Mouse (Mus musculus): ENCODE measurements around the gene Hand2. TPM values are rescaled to one million over a fixed set of nuclear protein-coding genes. Genes with fewer than 3 reads are reported as not detected.

The Hand2 gene
- polyA plus RNA-seq, 1 experiment, result not detected

DNA sequence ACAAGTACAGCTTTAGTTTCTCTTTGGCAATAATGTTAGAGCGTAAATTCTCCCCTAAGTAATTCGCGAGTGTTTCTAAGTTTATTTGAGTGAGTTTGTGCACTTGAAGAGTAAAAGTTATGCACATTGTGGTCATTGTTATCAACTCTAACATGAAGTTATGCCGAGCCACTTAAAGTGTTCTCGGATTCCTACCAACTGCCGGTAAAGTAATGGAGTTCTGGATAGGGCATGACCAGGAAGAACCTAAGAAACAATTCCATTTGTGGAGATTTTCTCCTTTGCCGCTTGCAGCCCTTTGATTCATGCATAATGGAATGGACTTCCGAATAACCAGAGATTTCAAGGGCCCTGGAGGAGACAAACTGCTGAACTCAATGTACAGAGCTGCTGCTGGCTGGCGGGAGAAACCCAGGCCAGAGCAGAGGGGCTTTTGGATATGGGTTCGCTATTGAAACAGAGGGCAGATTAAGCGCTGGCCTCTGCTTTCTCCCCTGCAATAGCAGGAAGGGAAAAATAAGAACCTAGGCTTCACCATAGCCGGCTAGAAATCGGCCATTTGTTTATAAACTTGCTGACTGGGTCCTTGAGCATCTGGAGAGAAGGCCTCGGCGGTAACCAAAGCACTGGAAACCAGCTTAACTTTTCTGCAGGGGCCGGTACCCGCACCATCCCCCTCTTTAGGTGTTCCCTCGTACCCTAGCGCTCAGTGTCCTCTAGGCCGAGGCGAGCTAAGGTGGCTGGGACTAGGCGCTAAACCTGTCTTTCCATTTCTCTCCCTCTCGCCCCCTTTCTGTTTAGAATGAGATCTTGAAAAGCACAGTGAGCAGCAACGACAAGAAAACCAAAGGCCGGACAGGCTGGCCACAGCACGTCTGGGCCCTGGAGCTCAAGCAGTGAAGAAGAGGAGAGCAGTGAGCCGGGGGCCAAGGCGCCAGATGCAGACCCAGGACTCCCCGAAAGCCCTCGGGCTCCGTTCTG is 2.5 kb downstream of the Hand2 start:
- TF ChIP-seq POLR2A (IDR thresholded peaks at IDR 0.05; ENCODE audit: insufficient read depth, low read depth, low read length) (no peak), CTCF (IDR thresholded peaks at IDR 0.05; ENCODE audit: insufficient read depth, low read depth, low read length) (no peak)
- Histone ChIP-seq H3K27ac (ENCODE audit: insufficient read depth, low read depth, low read length) (no peak overlapping the region), H3K4me3 (ENCODE audit: insufficient read depth, low read depth, low read length) (no peak overlapping the region), H3K4me1 (ENCODE audit: control insufficient read depth, insufficient read depth, low read length) (peaks cover 9% of the 10 kb centered on the region)
- WGBS, result 5% methylated on average over 31 of the region's 31 CpGs

DNA sequence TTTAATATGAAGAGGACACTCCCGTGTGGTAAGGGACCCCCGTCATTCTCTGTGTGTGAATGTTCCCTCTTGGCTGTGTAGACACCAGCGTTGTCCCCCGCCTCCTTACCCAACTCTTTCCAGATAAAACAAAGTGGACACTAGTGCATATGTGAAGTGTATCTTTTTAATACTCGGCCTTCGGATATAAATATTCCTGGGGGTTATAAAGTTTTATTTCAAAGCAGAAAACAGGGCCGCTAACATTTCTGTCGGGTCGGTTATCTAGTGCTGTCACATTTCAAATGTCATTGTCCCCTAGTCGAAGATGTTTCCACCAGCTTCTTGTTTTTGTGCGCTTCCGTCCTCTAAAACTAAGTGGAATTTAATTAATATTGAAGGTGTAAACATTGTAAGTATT is 3.3 kb downstream of the Hand2 start:
- WGBS, result 5% methylated on average over 12 of the region's 12 CpGs
- Histone ChIP-seq H3K4me1 (ENCODE audit: control insufficient read depth, insufficient read depth, low read length) (peaks cover 12% of the 10 kb centered on the region), H3K4me3 (ENCODE audit: insufficient read depth, low read depth, low read length) (no peak overlapping the region), H3K27ac (ENCODE audit: insufficient read depth, low read depth, low read length) (no peak overlapping the region)
- TF ChIP-seq CTCF (IDR thresholded peaks at IDR 0.05; ENCODE audit: insufficient read depth, low read depth, low read length) (no peak), POLR2A (IDR thresholded peaks at IDR 0.05; ENCODE audit: insufficient read depth, low read depth, low read length) (no peak)

DNA sequence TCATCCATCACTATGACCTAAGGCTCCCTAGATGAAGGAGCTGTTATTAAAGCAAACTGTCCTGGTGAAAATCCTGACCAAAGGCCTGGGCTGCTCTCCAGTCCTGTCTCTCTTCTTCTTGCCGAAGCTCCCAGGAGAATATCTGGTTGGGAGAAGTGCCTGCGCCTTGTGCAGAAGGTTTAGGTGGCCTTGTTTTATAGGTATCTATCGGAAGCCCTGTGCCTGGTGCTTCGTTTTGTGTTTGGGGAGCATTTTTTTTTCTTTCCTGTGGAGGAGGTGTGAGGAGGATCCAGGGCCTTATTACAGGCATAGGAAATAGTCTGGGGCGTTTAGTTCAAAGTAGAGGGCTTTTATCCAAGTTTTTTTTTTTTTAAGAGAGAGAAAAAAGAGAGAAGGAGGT is 3.9 kb downstream of the Hand2 start:
- WGBS, result 9% methylated on average over 5 of the region's 5 CpGs
- no peak overlapping the region for H3K4me3 ChIP-seq (ENCODE audit: insufficient read depth, low read depth, low read length)
- no peak for TF ChIP-seq CTCF (IDR thresholded peaks at IDR 0.05; ENCODE audit: insufficient read depth, low read depth, low read length)
- no peak for TF ChIP-seq POLR2A (IDR thresholded peaks at IDR 0.05; ENCODE audit: insufficient read depth, low read depth, low read length)
- no peak overlapping the region for H3K27ac ChIP-seq (ENCODE audit: insufficient read depth, low read depth, low read length)
- peaks cover 12% of the 10 kb centered on the region for H3K4me1 ChIP-seq (ENCODE audit: control insufficient read depth, insufficient read depth, low read length)

DNA sequence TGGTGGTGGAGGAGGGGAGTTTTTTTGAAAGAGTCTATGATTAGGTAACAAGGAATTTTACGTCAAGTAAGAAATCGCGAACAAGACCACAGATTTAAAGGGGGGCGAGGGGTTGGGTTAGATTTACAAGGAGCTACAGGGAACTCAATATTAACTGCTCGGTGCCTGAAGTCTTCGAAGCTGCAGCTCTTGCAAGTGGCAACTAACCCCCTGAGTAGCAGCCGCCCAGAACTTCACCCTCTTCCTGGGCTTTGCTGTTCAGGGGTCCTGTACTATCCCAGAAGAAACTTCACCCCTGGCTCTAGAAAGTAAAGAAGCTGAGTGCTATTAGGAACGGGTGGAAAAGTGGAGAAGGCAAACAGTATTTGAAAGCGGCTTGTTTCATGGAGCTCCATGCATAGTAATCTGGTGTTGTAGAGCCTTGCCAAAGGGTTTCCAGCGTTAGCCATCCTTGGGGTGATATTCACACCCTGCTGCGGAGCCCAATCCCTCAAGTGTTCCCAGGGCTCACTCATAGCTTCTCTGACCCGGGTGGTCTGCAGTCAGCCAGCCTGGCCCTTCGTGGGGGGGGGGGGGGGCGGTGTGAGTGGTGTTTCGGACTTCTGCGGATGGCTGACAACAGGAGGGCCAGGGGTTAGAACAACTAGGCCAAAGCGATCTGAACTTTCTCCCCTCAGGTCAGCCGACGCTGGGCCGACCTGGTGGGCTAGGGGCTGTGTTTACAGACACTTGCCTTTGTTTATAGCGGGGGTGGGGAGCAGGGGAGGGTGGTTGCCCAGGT is 4.5 kb downstream of the Hand2 start:
- Histone ChIP-seq H3K4me3 (ENCODE audit: insufficient read depth, low read depth, low read length) (no peak overlapping the region), H3K27ac (ENCODE audit: insufficient read depth, low read depth, low read length) (no peak overlapping the region), H3K4me1 (ENCODE audit: control insufficient read depth, insufficient read depth, low read length) (peaks cover 12% of the 10 kb centered on the region)
- 10% methylated on average over 21 of the region's 21 CpGs for WGBS
- TF ChIP-seq CTCF (IDR thresholded peaks at IDR 0.05; ENCODE audit: insufficient read depth, low read depth, low read length) (no peak), POLR2A (IDR thresholded peaks at IDR 0.05; ENCODE audit: insufficient read depth, low read depth, low read length) (no peak)

DNA sequence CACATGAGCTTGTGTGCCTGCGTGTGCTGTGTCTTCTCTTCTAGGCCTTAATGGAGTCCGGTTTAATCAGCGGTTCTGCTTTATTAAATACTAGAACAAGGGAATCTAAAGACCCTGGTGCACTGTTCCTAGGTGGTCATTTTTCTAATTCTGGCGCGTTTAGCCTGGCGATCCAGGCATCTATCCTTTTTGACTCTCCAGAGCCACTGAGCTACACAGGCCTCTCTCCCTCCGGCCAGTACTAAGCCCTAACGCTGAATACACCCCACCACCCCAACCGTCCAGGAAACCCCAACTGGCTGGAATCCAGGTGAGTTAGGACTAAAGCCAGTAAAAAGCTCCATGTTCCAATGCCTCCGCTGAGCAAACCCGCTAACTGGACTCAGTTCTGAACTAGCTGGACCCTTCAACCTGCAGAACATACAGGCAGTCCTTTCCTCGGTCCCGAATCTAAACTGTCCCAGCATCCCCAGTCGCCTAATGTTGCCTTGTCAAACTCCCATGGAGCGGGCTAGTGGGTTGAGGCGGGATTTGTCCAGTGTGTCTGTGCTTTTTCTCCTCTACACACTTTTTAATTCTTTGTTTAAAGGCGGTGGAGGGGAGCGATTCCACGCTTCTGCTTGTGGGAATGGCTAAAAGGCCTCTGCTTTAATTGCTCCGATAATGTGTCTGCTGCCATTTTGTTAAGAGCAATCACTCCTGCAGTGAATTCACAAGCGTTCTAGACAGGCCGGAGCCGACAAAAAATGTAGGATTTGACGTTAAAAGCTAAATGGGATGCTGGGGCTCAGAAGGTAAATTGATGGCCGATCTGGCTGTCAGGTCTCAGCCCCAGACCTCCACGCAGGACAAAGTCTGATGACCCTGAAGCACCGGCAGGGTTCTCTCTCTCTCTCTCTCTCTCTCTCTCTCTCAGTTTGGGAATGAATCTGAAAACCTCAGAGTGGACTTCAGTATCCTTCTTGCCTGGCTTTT is 5.6 kb downstream of the Hand2 start:
- 17% methylated on average over 27 of the region's 27 CpGs for WGBS
- no peak for TF ChIP-seq POLR2A (IDR thresholded peaks at IDR 0.05; ENCODE audit: insufficient read depth, low read depth, low read length)
- no peak for TF ChIP-seq CTCF (IDR thresholded peaks at IDR 0.05; ENCODE audit: insufficient read depth, low read depth, low read length)
- Histone ChIP-seq H3K4me1 (ENCODE audit: control insufficient read depth, insufficient read depth, low read length) (peaks cover 9% of the 10 kb centered on the region), H3K4me3 (ENCODE audit: insufficient read depth, low read depth, low read length) (no peak overlapping the region), H3K27ac (ENCODE audit: insufficient read depth, low read depth, low read length) (no peak overlapping the region)

DNA sequence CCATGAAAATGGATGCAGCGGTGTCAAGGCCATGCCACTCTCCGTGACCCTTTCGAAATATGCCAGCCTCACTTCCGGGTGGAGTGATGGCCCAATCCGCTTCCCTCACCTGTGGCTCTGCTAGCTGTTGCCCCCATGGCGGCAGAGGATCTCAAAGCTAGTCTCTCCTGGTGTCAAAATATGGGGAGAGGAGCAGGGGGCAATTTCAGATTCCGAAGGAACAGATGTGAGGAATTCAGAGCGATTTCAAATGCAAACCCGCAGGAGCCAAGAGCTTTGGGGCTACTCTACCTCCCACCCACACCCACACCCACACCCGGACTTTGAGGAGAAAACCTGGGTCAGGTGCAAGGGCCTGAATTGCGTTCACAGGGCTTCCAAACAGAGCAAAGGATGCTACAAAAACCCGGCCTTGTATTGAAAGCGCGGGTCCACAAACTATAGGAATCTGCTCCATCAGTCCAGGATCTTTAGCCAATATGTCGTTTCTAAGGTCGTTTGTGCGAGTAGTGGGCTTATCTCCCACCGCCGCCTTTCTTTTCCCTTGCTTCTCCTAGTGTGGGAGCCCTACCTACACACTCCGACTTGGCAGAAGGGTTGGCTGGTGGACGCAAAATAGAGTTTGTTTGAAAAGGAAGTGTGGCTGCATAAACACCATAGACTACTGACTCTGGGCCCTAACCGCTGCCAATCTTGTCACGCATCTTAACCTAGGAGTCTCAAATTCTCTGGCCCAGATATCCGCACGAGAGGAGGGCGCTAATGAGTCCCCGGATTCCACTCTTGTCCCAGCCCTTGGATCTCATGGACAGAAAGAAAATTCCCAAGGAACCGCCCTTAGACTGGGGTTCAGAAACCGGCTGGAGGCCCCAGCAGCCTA is 6.7 kb downstream of the Hand2 start:
- TF ChIP-seq POLR2A (IDR thresholded peaks at IDR 0.05; ENCODE audit: insufficient read depth, low read depth, low read length) (no peak), CTCF (IDR thresholded peaks at IDR 0.05; ENCODE audit: insufficient read depth, low read depth, low read length) (no peak)
- H3K4me1 ChIP-seq (ENCODE audit: control insufficient read depth, insufficient read depth, low read length), result peaks cover 3% of the 10 kb centered on the region; the same call in 1 of the 2 replicates
- H3K27ac ChIP-seq (ENCODE audit: insufficient read depth, low read depth, low read length), result no peak overlapping the region
- 5% methylated on average over 29 of the region's 29 CpGs for WGBS
- H3K4me3 ChIP-seq (ENCODE audit: insufficient read depth, low read depth, low read length), result no peak overlapping the region

DNA sequence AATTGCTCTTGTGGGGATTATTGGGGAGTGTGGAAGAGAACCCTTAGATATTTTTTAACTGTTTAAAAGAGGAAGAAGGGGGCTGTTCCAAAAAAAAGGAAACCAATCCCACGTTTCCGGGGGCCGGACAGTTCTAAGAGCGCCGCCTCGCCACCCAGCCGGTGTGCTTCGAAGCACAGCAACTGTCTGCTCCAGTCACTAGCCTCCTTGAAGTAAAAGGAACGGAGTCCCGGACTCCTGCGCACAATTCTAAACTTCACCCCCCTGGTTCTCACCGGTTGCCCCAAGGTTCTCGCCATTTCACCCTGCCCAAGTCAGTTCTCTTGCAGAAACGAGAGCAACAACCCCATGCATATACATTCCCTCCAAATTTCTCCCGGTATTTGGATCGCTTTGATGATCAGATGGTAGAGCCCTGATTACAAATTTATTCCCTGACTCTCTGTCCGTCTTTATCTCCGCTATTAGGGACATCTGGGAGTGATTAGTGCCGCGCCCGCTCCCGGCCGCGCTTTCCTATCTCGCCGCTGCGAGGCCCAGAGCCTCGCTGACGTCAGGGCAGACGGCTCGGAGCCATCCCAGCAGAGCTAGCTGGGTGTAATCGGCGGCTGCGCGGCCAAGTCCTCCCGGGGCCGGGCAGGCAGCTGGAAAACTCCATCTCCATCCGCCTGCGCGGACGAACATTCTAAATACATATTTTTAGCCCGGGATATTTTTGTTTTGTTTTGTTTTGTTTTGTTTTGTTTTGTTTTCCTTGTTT is 7.6 kb downstream of the Hand2 start:
- no peak overlapping the region for H3K27ac ChIP-seq (ENCODE audit: insufficient read depth, low read depth, low read length)
- peaks cover 3% of the 10 kb centered on the region; the same call in 1 of the 2 replicates for H3K4me1 ChIP-seq (ENCODE audit: control insufficient read depth, insufficient read depth, low read length)
- TF ChIP-seq CTCF (IDR thresholded peaks at IDR 0.05; ENCODE audit: insufficient read depth, low read depth, low read length), result no peak
- TF ChIP-seq POLR2A (IDR thresholded peaks at IDR 0.05; ENCODE audit: insufficient read depth, low read depth, low read length), result no peak
- no peak overlapping the region for H3K4me3 ChIP-seq (ENCODE audit: insufficient read depth, low read depth, low read length)
- WGBS, result 3% methylated on average over 42 of the region's 42 CpGs

All from olfactory bulb, adult 2 months (tissue).